1 mouse cellular context compared by ENCODE assay signal in the genomic region with DNA sequence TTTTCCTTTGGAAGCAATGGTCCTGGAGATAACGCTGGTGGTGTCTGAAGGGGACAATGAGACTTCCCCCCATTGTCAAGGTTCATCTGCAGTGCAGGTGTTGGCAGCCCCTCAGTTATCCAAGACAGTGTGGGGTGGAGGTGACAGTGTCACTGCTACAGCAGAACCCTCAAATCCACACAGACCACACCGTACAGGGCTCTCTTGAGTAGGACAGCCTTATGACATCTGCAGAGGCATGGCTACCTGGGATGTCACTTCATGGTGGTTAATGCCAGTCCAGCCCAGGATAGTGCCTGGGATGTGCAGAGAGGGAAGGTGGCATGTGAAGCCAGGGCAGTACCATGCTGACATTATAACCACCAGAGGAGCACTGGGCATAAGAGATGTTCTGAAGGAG. TPM values are rescaled to one million over a fixed set of nuclear protein-coding genes. Genes with fewer than 3 reads are reported as not detected.
"Had no signal": no experiment of that assay in that cellular context is flagged by ENCODE, and none has a peak within 500 bp of the region (broad histone marks: within the 10 kb centered on the region; RNA-seq: fewer than 3 reads in every experiment).

No protein-coding gene starts in this region.

RNA-seq across cellular contexts. Expression of gene Rnf144a, which starts 13.7 kb away (rescaled TPM):
- polyA plus RNA-seq: myocyte had no signal

RNA-seq across cellular contexts. Expression of gene Cmpk2, which starts 40.2 kb away (rescaled TPM):
- polyA plus RNA-seq: myocyte had no signal
